Mouse (Mus musculus) left cerebral cortex, adult 2 months (tissue): ENCODE results near the gene Mapk8ip1. TPM values are rescaled to one million over a fixed set of nuclear protein-coding genes. Genes with fewer than 3 reads are reported as not detected.

Experiments used
- DNase-seq, 2 experiments: peaks; one replicate each; pipeline ENCODE4 v3.0.0; 2021 to 2022; ENCODE audit warnings: low spot score in 2 of 2, mixed read lengths in 1 of 2; ENCODE audit errors: extremely low spot score in 1 of 2
- H3K27ac ChIP-seq: fragments of 200-600 bp; 2 replicates; pipeline ENCODE4 v1.8.1; 2022
- H3K4me3 ChIP-seq: fragments of 200-600 bp; 2 replicates; pipeline ENCODE4 v1.8.1; 2022
- CTCF ChIP-seq: fragments of 200-600 bp; IDR thresholded peaks from 2 replicates; pipeline ENCODE4 v1.8.1; 2022; ENCODE audit warnings: antibody characterized with exemption, mild to moderate bottlenecking, moderate library complexity
- intact Hi-C: fragments of 180-260 bp; cut with DNase I; formaldehyde crosslinking; loops from one replicate; pipeline ENCODE4 v1.15.1; 2025
- total RNA-seq, 2 experiments: library from RNA; stranded (reverse); gene quantifications; 2 replicates each; pipeline ENCODE4 v1.2.3; 2021

The Mapk8ip1 gene
- total RNA-seq, 2 experiments from 2014 or later = 340 to 364 TPM

- H3K27ac ChIP-seq = no peak overlapping the region
- DNase-seq = no peak
- intact Hi-C loops = no loop called here
- no peak overlapping the region for H3K4me3 ChIP-seq
- no peak for TF ChIP-seq CTCF
Measured at GRCm38 (mm10) chr2:92367383-92368029, 33.6 kb downstream of the Mapk8ip1 start.

- H3K4me3 ChIP-seq = no peak overlapping the region
- DNase-seq = no peak
- TF ChIP-seq CTCF = no peak
- H3K27ac ChIP-seq = no peak overlapping the region
- intact Hi-C loops = no loop called here
Measured at GRCm38 (mm10) chr2:92365568-92365967, 35.5 kb downstream of the Mapk8ip1 start.

GRCm38 (mm10) chr2:92364086-92364485 is 37.0 kb downstream of the Mapk8ip1 start:
- Histone ChIP-seq H3K27ac (no peak overlapping the region), H3K4me3 (no peak overlapping the region)
- DNase-seq = no peak
- intact Hi-C loops = no loop called here
- TF ChIP-seq CTCF = no peak

- intact Hi-C loops = no loop called here
- no peak for DNase-seq
- Histone ChIP-seq H3K27ac (no peak overlapping the region), H3K4me3 (no peak overlapping the region)
- TF ChIP-seq CTCF = no peak
Measured at GRCm38 (mm10) chr2:92362571-92363228, 38.4 kb downstream of the Mapk8ip1 start.

- TF ChIP-seq CTCF = no peak
- Histone ChIP-seq H3K27ac (no peak overlapping the region), H3K4me3 (no peak overlapping the region)
- no peak for DNase-seq
- intact Hi-C loops = no loop called here
Measured at GRCm38 (mm10) chr2:92361795-92362194, 39.3 kb downstream of the Mapk8ip1 start.

GRCm38 (mm10) chr2:92360893-92361292 is 40.2 kb downstream of the Mapk8ip1 start:
- Histone ChIP-seq H3K4me3 (no peak overlapping the region), H3K27ac (no peak overlapping the region)
- intact Hi-C loops = no loop called here
- no peak for TF ChIP-seq CTCF
- DNase-seq = no peak

GRCm38 (mm10) chr2:92360186-92360823 is 40.8 kb downstream of the Mapk8ip1 start:
- no peak for TF ChIP-seq CTCF
- no peak for DNase-seq
- H3K4me3 ChIP-seq = no peak overlapping the region
- intact Hi-C loops = no loop called here
- no peak overlapping the region for H3K27ac ChIP-seq

- intact Hi-C loops = no loop called here
- no peak for TF ChIP-seq CTCF
- no peak for DNase-seq
- no peak overlapping the region for H3K27ac ChIP-seq
- H3K4me3 ChIP-seq = no peak overlapping the region
Measured at GRCm38 (mm10) chr2:92359301-92359700, 41.8 kb downstream of the Mapk8ip1 start.

GRCm38 (mm10) chr2:92354224-92354623 is 46.8 kb downstream of the Mapk8ip1 start:
- no peak overlapping the region for H3K27ac ChIP-seq
- H3K4me3 ChIP-seq = no peak overlapping the region
- intact Hi-C loops = no loop called here
- no peak for DNase-seq
- no peak for TF ChIP-seq CTCF

GRCm38 (mm10) chr2:92353402-92353801 is 47.7 kb downstream of the Mapk8ip1 start:
- no peak for TF ChIP-seq CTCF
- no peak for DNase-seq
- no peak overlapping the region for H3K27ac ChIP-seq
- H3K4me3 ChIP-seq = no peak overlapping the region
- intact Hi-C loops = no loop called here

- TF ChIP-seq CTCF = no peak
- Histone ChIP-seq H3K4me3 (no peak overlapping the region), H3K27ac (no peak overlapping the region)
- intact Hi-C loops = no loop called here
- no peak for DNase-seq
Measured at GRCm38 (mm10) chr2:92350686-92351085, 50.4 kb downstream of the Mapk8ip1 start.

GRCm38 (mm10) chr2:92349589-92350425 is 51.3 kb downstream of the Mapk8ip1 start:
- no peak for TF ChIP-seq CTCF
- intact Hi-C loops = no loop called here
- H3K27ac ChIP-seq = peak overlapping the region; percentile 17; the same call in 1 of the 2 replicates
- no peak for DNase-seq
- no peak overlapping the region for H3K4me3 ChIP-seq
